Mouse (Mus musculus) erythroblast, embryonic 14.5 days (primary cell): ENCODE data around the gene Cfb.

Experiments
- GATA1 ChIP-seq: IDR thresholded peaks from 2 replicates; pipeline ENCODE4 v1.6.1; 2012; ENCODE audit warnings: low read length, inconsistent platforms, mixed read lengths
- TAL1 ChIP-seq: IDR thresholded peaks from 3 replicates; pipeline ENCODE4 v1.6.1; 2012; ENCODE audit warnings: low read length, inconsistent platforms, mixed read lengths

GRCm38 (mm10) chr17:34836856-34837221 lies 25.5 kb downstream of the Cfb start, which contains the start of the genes Stk19 and Dxo:
- no peak for TF ChIP-seq TAL1
- TF ChIP-seq GATA1: no peak
